Mouse (Mus musculus): ENCODE measurements around the gene Atp5e. TPM values are rescaled to one million over a fixed set of nuclear protein-coding genes. Genes with fewer than 3 reads are reported as not detected.

Gene Atp5e
- total RNA-seq (2021) = 1,000 to 10,000 TPM in 1 of 2 experiments, 100 to 1,000 TPM in 1; 994 to 1,118 TPM
- long read RNA-seq, experiment 1, transcript Atp5e-201 (3 exons, 421 nt) = major isoform, 2,744 of 2,789 reads
- long read RNA-seq, experiment 1, transcript Atp5e-202 (2 exons, 1,697 nt) = minor isoform, 9 of 2,789 reads
- long read RNA-seq, experiment 1, partial matches to known transcripts = 16 of 2,789 reads
- long read RNA-seq, experiment 1, other reads (novel, unspliced or antisense) = 20 of 2,789 reads
- long read RNA-seq, experiment 2, transcript Atp5e-202 (2 exons, 1,697 nt) = minor isoform, 15 of 3,354 reads
- long read RNA-seq, experiment 2, transcript Atp5e-201 (3 exons, 421 nt) = major isoform, 3,288 of 3,354 reads
- long read RNA-seq, experiment 2, partial matches to known transcripts = 25 of 3,354 reads
- long read RNA-seq, experiment 2, other reads (novel, unspliced or antisense) = 26 of 3,354 reads

- DNase-seq = peak; percentile 91 to 94
- intact Hi-C loops (cut with DNase I) = loop anchor here (5.0 kb wide), 1 partner anchor 137 kb away; no protein-coding TSS in a partner anchor
These were observed at the start of gene Atp5e for GRCm38 (mm10) chr2:174463789-174464523. Atp5e (minus strand) TSS chr2:174464105.

- intact Hi-C loops (cut with DNase I) = no loop called here
- DNase-seq = no peak
These were observed 45.9 kb upstream of the Atp5e start for GRCm38 (mm10) chr2:174509825-174510224.

- DNase-seq = no peak
- intact Hi-C loops (cut with DNase I) = no loop called here
These were observed 44.1 kb upstream of the Atp5e start for GRCm38 (mm10) chr2:174507998-174508397.

- no peak for DNase-seq
- intact Hi-C loops (cut with DNase I) = no loop called here
These were observed 39.0 kb upstream of the Atp5e start for GRCm38 (mm10) chr2:174502831-174503460.

GRCm38 (mm10) chr2:174502321-174502720, 38.4 kb upstream of the Atp5e start:
- intact Hi-C loops (cut with DNase I) = no loop called here
- no peak for DNase-seq

GRCm38 (mm10) chr2:174501517-174501916, 37.6 kb upstream of the Atp5e start:
- DNase-seq = no peak
- intact Hi-C loops (cut with DNase I) = no loop called here

GRCm38 (mm10) chr2:174500814-174501503, 37.1 kb upstream of the Atp5e start:
- DNase-seq = no peak
- intact Hi-C loops (cut with DNase I) = no loop called here

GRCm38 (mm10) chr2:174492858-174493257, 29.0 kb upstream of the Atp5e start:
- no peak for DNase-seq

GRCm38 (mm10) chr2:174487005-174487404, 23.1 kb upstream of the Atp5e start:
- intact Hi-C loops (cut with DNase I) = no loop called here
- no peak for DNase-seq

More at GRCm38 (mm10) chr2:174492858-174493257, 29.0 kb upstream of the Atp5e start:
- intact Hi-C loops (cut with DNase I) = no loop called here

- intact Hi-C loops (cut with DNase I) = no loop called here
These were observed 14.8 kb upstream of the Atp5e start for GRCm38 (mm10) chr2:174478746-174479145.

GRCm38 (mm10) chr2:174477543-174478319, 13.8 kb upstream of the Atp5e start:
- DNase-seq = no peak
- intact Hi-C loops (cut with DNase I) = no loop called here

More at GRCm38 (mm10) chr2:174478746-174479145, 14.8 kb upstream of the Atp5e start:
- DNase-seq = no peak

- intact Hi-C loops (cut with DNase I) = loop anchor here (5.0 kb wide), 1 partner anchor 141 kb away; no protein-coding TSS in a partner anchor
- no peak for DNase-seq
These were observed 9.6 kb upstream of the Atp5e start for GRCm38 (mm10) chr2:174473550-174473927.

GRCm38 (mm10) chr2:174472818-174473549, 9.1 kb upstream of the Atp5e start, which contains the start of gene Prelid3b:
Prelid3b (minus strand) TSS chr2:174473081.
- intact Hi-C loops (cut with DNase I) = loop anchor here (5.0 kb wide), 1 partner anchor 141 kb away; no protein-coding TSS in a partner anchor

GRCm38 (mm10) chr2:174472407-174472806, 8.5 kb upstream of the Atp5e start:
- intact Hi-C loops (cut with DNase I) = loop anchor here (5.0 kb wide), 1 partner anchor 140 kb away; no protein-coding TSS in a partner anchor
- peak in 1 of 2 experiments; percentile 18 for DNase-seq

More at GRCm38 (mm10) chr2:174472818-174473549, 9.1 kb upstream of the Atp5e start, which contains the start of gene Prelid3b:
- peak; percentile 99 to 100 for DNase-seq

- intact Hi-C loops (cut with DNase I) = loop anchor here (5.0 kb wide), 1 partner anchor 139 kb away; no protein-coding TSS in a partner anchor
- DNase-seq = no peak
These were observed 7.0 kb upstream of the Atp5e start for GRCm38 (mm10) chr2:174470786-174471405.

GRCm38 (mm10) chr2:174470333-174470732, 6.4 kb upstream of the Atp5e start:
- DNase-seq = no peak
- intact Hi-C loops (cut with DNase I) = loop anchor here (5.0 kb wide), 1 partner anchor 138 kb away; no protein-coding TSS in a partner anchor

- intact Hi-C loops (cut with DNase I) = loop anchor here (5.0 kb wide), 1 partner anchor 136 kb away; no protein-coding TSS in a partner anchor
- peak in 1 of 2 experiments; percentile 19 for DNase-seq
These were observed 535 bp downstream of the Atp5e start for GRCm38 (mm10) chr2:174463370-174463769.

GRCm38 (mm10) chr2:174459365-174459764, 4.5 kb downstream of the Atp5e start:
- intact Hi-C loops (cut with DNase I) = no loop called here
- no peak for DNase-seq

Data from gastrocnemius, postnatal 36 days (tissue).